Mouse (Mus musculus) left cerebral cortex, postnatal 25 days (tissue): ENCODE measurements around the gene Cnot6. TPM values are rescaled to one million over a fixed set of nuclear protein-coding genes. Genes with fewer than 3 reads are reported as not detected.

Source experiments
- DNase-seq, 2 experiments: peaks; one replicate each; pipeline ENCODE4 v3.0.0; 2022; ENCODE audit warnings: low spot score in 2 of 2, mixed read lengths in 1 of 2
- intact Hi-C: fragments of 180-260 bp; cut with DNase I; formaldehyde crosslinking; loops from one replicate; pipeline ENCODE4 v1.15.1; 2025
- total RNA-seq, 2 experiments: library from RNA; stranded (reverse); gene quantifications; 2 replicates each; pipeline ENCODE4 v1.2.3; 2021

Cnot6 gene
- total RNA-seq, 2 experiments from 2014 or later: 44.7 to 51.6 TPM

GRCm38 (mm10) chr11:49719466-49720151, 7.1 kb upstream of the Cnot6 start:
- no peak for DNase-seq
- intact Hi-C loops: loop anchor here (10.0 kb wide), 1 partner anchor 245 kb away; no protein-coding TSS in a partner anchor

- intact Hi-C loops: loop anchor here (5.0 to 10.0 kb wide), 2 partner anchors 134 to 251 kb away; partner anchors contain the start of gene Mapk9
- peak in 1 of 2 experiments; percentile 11 for DNase-seq
Measured at GRCm38 (mm10) chr11:49713336-49714334, 1.1 kb upstream of the Cnot6 start.

- intact Hi-C loops: loop anchor here (5.0 to 10.0 kb wide), 2 partner anchors 135 to 253 kb away; partner anchors contain the start of gene Mapk9
- DNase-seq: no peak
Measured at GRCm38 (mm10) chr11:49711981-49712554, 455 bp downstream of the Cnot6 start.

- DNase-seq: no peak
- intact Hi-C loops: loop anchor here (5.0 to 10.0 kb wide), 2 partner anchors 137 to 254 kb away; partner anchors contain the start of gene Mapk9
Measured at GRCm38 (mm10) chr11:49710664-49711063, 1.9 kb downstream of the Cnot6 start.

GRCm38 (mm10) chr11:49707834-49708233, 4.7 kb downstream of the Cnot6 start:
- intact Hi-C loops: no loop called here

GRCm38 (mm10) chr11:49704804-49705203, 7.7 kb downstream of the Cnot6 start:
- no peak for DNase-seq
- intact Hi-C loops: no loop called here

More at GRCm38 (mm10) chr11:49707834-49708233, 4.7 kb downstream of the Cnot6 start:
- no peak for DNase-seq

- intact Hi-C loops: no loop called here
- no peak for DNase-seq
Measured at GRCm38 (mm10) chr11:49702014-49702413, 10.5 kb downstream of the Cnot6 start.

- no peak for DNase-seq
- intact Hi-C loops: no loop called here
Measured at GRCm38 (mm10) chr11:49699079-49699478, 13.4 kb downstream of the Cnot6 start.

GRCm38 (mm10) chr11:49697779-49698178, 14.7 kb downstream of the Cnot6 start:
- DNase-seq: no peak
- intact Hi-C loops: no loop called here

- intact Hi-C loops: no loop called here
- no peak for DNase-seq
Measured at GRCm38 (mm10) chr11:49696472-49696871, 16.1 kb downstream of the Cnot6 start.

- DNase-seq: no peak
- intact Hi-C loops: no loop called here
Measured at GRCm38 (mm10) chr11:49695695-49696094, 16.8 kb downstream of the Cnot6 start.

GRCm38 (mm10) chr11:49695013-49695412, 17.5 kb downstream of the Cnot6 start:
- intact Hi-C loops: no loop called here
- peak in 1 of 2 experiments; percentile 10 for DNase-seq

- intact Hi-C loops: no loop called here
- no peak for DNase-seq
Measured at GRCm38 (mm10) chr11:49684237-49684973, 28.1 kb downstream of the Cnot6 start.

GRCm38 (mm10) chr11:49673433-49673832, 39.1 kb downstream of the Cnot6 start:
- no peak for DNase-seq
- intact Hi-C loops: no loop called here

- intact Hi-C loops: no loop called here
- no peak for DNase-seq
Measured at GRCm38 (mm10) chr11:49665462-49665861, 47.1 kb downstream of the Cnot6 start.

GRCm38 (mm10) chr11:49664262-49665140, 48.0 kb downstream of the Cnot6 start:
- intact Hi-C loops: no loop called here
- DNase-seq: no peak

GRCm38 (mm10) chr11:49663310-49663709, 49.2 kb downstream of the Cnot6 start, which contains the start of gene Scgb3a1:
Scgb3a1 (plus strand) TSS chr11:49663610.
- DNase-seq: no peak
- intact Hi-C loops: no loop called here

GRCm38 (mm10) chr11:49662292-49662780, 50.2 kb downstream of the Cnot6 start:
- no peak for DNase-seq
- intact Hi-C loops: no loop called here
